Mouse (Mus musculus): ENCODE measurements around the gene Mkln1.

DNA sequence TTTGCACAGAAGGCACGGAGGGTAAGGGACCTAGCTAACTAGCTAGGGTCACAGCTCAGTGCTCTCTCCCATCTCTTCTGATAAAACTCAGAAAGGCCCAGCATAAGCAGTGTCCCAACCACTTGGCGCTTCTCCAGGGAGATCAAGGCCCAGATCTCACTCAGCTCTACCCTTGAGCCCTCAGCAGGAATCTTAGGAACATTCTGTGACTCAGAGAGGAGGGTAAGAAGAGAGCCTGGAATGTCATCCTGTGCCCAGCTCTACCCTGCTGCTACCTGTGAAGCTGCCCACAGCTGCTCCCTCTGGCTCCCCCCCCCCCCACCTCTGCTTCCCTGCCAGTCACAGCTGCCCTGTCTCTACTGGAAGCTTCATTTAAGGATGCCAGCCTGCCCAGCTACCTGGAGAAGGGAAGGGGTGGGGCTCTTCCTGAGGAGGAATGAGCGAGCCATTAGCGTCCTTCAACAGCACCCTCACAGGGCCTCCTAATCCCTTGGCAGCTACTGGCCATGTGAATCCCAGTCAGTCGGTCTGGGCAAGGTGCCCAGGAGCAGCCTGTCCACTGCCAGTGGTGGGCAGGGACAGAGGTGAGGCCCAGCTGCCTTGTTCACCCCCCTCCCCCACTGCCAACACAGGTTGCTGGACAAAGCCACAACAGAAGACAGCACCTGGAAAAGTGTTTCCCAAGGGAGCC, 151.0 kb downstream of the Mkln1 start:
- no peak for TF ChIP-seq TCF12 (IDR thresholded peaks at IDR 0.05; ENCODE audit: insufficient read depth, poor library complexity, severe bottlenecking)
- peak in 1 of 3 experiments; percentile 8 for TF ChIP-seq MYOD1 (IDR thresholded peaks at IDR 0.05; ENCODE audit: control insufficient read depth in 1 of 3, insufficient read length in 2 of 3, low read depth in 2 of 3)
- TF ChIP-seq POLR2A (IDR thresholded peaks at IDR 0.05; ENCODE audit: insufficient read length, low read depth), result no peak
- no peak for TF ChIP-seq POLR2AphosphoS2 (IDR thresholded peaks at IDR 0.05; ENCODE audit: insufficient read length, low read depth)
- TF ChIP-seq CEBPB (IDR thresholded peaks at IDR 0.05; ENCODE audit: insufficient read depth, poor library complexity, severe bottlenecking), result no peak
- no peak for TF ChIP-seq MAX (IDR thresholded peaks at IDR 0.05; ENCODE audit: low read depth)
- no peak for TF ChIP-seq E2F4 (IDR thresholded peaks at IDR 0.05; ENCODE audit: insufficient read depth)
- no peak for TF ChIP-seq USF1 (IDR thresholded peaks at IDR 0.05; ENCODE audit: low read depth)
- no peak for TF ChIP-seq REST (IDR thresholded peaks at IDR 0.05; ENCODE audit: insufficient read depth, insufficient read length)
